Mouse (Mus musculus) ES-E14 (cell line): ENCODE data around the gene Tas2r135.

Experiments used
- CHD2 ChIP-seq: IDR thresholded peaks from 2 replicates; pipeline ENCODE4 v1.6.1; 2014; ENCODE audit warnings: mild to moderate bottlenecking, low read depth, low read length, inconsistent platforms
- ZC3H11A ChIP-seq: IDR thresholded peaks from 2 replicates; pipeline ENCODE4 v1.6.1; 2012; ENCODE audit warnings: low read depth, mild to moderate bottlenecking, inconsistent platforms, low read length, borderline replicate concordance

GRCm38 (mm10) chr6:42444491-42444890 lies 39.3 kb downstream of the Tas2r135 start:
- TF ChIP-seq ZC3H11A (no peak), CHD2 (no peak)
